Mouse (Mus musculus) embryo, embryonic 9.5 days (tissue): ENCODE results near the gene Arl4d.
"Not testable (repeated sequence)": the region's sequence is repeated elsewhere in the genome, so short reads cannot be mapped to it uniquely, and the experiment has no call there.

Experiments used
- DNase-seq: peaks from one replicate; pipeline ENCODE4 v3.0.0-alpha.2; 2017; ENCODE audit errors: extremely low spot score

The Arl4d gene

DNA sequence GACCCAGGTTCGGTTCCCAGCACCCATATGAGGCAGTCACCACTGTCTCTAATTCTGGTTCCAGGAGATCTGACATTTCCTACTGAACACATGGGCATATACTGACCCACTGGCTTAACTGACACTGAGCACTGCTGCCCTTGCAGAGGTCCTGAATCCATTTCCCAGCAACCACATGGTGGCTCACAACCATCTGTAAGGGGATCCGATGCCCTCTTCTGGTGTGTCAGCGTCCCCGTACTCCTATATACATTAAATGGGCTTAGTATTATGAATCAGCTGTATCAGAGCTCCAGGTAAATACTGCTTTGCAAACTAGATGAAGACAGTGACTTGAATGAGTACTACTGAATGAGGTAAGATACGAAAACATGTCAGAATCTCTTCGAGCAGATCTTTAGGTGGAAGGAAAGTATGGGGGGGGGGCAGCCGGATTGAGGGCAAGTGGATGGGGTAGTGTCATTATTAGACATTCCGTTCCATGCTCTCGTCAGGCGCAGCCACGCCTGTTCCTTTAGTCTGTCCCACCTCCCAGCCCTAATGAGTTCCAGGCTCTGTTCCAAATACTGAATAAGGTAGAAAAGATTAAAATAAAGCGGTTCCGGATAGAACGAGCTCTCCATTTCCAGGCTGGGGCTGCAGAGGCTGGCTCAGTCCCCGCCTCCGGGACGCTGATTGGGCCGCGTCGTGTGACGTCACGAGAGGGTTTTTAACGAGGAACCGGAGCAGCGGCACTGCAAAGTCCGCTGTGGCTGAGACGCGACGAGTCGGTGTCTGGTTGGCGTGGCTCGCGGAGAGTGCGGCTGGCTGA is at the start of gene Arl4d:
TSS of gene Arl4d (plus strand) at position 717 of the 811 bp plus-strand sequence.
- DNase-seq, result peak; percentile 93

DNA sequence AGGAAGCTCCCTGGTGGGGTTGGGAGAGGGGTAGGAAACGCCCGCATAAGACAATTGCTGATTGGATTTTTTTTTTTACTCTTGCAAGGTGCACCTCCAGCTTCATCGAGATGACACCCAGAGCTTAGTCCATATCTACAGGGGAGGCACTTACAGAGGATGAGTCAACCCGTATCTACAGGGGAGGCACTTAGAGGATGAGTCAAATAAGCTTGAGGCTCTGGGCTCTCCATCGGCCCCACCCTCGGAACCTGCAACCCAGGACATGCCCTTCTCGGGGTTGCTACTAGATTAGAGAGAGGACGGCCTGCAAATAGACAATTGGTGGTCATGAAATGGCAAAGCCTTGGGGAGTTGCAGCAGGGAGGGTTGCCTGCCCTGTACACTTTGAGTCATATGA is 49.2 kb upstream of the Arl4d start:
- DNase-seq, result no peak

DNA sequence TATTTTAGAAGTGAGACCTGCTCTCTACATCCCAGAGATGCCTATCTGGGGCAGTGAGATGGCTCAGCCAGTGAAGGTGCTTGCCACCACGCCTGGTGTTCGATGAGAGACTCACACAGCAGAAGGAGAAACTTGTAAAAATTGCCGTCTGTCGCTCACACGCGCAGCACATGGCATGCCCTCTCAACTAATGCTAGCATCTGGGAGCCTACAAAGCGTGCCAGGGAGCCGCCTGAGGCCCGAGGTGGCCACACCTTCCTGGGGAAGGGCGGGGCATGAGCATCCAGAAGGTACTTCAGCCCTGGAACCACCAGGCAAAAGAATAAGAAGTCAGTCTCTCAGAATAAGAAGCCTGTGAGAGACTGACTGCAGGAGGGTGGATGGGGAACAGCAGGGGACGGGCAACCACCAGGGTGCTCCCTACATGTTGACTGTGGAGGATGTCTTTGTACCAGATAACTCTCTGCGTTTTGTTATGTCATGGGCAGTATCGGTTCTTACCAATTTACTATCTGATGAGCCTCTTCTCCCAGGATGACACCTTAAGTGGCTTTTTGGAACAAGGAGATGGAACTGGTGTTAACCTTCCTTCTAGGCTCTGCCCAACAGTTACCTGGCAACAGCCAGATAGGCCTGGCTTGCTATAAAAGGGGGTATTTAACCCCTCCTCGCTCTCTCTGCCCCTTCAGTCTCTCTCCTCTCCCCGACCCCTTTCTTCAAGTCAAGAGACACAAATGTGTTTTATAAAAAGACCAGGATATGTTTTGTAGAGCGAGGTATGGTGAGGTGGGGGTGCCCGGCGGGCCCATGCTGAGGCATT is 48.2 kb upstream of the Arl4d start:
- peak; percentile 27 for DNase-seq

DNA sequence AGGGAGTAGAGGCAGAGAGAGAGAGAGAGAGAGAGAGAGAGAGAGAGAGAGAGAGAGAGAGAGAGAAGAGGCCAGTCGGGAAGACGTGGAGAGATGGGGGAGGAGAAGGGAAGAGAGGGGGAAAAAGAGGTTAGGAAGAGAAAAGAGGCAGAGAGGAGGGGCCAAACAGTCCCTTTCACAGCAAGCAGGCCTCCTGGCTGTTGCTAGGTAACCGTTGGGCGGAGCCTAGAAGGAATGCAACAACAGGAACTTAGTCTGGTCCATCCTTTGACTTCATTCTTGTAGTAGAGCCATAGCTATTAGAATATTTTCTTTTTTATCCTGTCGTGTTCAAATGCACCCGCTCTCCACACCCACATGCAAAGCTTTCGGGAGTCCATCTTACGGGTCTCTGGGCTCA is 47.5 kb upstream of the Arl4d start:
- DNase-seq, result peak; percentile 81

DNA sequence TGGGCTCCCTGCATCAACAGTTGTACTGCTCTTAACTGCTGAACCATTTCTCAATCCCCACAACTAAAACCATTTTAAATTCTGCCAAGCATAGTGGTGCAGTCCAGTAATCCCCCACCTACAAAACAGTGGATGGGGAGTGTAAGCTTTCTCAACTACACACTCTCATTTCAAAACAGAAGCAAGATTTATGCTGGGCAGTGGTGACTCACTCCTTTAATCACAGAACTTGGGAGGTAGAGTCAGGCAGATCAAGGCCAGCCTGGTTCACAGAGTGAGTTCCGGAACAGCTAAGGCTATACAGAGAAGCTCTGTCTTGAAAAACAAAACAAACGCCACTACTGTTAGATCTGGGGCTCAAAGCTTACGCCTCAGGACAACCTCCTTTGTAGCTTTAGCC is 46.7 kb upstream of the Arl4d start:
- DNase-seq, result no peak

DNA sequence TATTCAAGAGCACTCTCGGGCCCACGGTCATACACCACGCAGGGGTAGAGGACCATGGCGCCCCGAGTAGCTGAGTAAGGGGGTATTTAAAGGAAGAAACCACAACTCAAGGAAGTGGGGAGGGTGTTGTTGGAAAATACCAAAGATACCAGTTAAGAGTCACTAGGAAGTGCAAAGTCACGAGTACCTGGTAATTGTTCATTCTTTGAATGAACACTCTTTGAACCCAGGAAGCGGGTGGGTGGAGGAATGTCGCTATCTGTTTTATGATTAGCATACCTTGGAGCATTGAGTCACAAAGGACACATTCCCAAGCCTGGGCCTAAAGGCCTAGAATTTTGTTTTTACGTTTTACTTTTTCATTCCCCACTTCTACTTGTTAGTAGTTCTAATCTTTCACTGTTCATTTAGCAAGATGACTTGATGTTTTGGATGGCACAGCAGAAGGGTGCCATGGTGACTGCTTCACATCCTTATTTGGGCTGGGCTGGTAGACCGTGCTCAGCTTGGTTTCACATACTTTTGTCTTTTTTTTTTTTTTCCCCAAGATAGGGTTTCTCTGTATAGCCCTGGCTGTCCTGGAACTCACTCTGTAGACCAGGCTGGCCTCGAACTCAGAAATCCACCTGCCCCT is 45.2 kb upstream of the Arl4d start:
- not testable (repeated sequence) for DNase-seq

DNA sequence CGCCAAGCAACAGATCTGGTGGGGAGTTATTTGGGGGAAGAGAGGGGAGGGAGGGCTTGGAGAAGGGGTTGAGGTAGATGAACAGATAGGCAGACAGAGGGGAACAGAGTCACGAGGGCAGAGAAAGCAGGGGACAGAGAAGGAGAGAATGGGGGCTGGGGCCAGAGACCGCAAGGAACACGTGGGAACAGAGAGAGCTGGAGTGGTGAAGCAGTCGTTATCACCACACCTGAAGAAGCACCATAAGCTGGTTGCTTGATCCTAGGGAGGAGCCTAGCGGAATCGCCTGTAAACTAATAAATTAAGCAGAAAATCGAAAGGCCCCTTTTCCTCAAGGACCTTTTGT is 38.7 kb upstream of the Arl4d start:
- DNase-seq, result no peak

DNA sequence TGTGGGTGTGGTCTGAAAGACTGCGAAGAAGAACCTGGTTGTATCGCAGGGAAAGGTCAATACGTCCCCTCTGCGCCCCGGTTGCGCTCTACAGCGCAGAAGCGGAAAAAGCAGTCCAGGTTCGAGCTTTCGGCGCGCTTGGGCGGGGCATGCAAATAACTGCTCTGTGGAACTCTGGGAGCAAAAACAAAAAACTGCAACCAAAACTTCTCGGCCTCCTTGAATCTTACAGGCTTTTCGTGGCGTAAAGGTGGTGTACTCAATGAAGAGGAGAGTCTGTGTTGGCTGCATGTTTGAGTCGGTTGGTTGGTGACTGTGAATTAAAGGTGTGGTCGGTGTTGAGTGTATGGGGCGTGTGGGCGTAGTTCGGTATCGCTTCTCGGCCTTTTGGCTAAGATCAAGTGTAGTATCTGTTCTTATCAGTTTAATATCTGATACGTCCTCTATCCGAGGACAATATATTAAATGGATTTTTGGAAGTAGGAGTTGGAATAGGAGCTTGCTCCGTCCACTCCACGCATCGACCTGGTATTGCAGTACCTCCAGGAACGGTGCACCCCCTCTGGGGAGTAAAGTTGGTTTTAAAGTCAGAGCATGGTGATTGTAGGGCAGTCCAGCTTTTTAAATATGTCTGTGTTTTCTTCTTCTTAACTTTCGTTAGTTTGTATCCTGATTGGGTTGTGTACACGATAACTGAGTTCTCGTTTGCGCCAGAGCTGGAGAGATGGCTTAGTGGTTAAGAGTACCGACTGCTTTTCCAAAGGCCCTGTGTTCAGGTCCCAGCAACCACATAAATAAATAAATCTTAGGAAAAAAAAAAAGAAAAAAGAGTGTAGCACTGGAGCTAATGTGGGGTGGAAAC is 38.1 kb upstream of the Arl4d start, which contains the start of gene Rdm1:
TSS of gene Rdm1 (plus strand) at position 201 of the 862 bp plus-strand sequence.
- peak; percentile 92 for DNase-seq

DNA sequence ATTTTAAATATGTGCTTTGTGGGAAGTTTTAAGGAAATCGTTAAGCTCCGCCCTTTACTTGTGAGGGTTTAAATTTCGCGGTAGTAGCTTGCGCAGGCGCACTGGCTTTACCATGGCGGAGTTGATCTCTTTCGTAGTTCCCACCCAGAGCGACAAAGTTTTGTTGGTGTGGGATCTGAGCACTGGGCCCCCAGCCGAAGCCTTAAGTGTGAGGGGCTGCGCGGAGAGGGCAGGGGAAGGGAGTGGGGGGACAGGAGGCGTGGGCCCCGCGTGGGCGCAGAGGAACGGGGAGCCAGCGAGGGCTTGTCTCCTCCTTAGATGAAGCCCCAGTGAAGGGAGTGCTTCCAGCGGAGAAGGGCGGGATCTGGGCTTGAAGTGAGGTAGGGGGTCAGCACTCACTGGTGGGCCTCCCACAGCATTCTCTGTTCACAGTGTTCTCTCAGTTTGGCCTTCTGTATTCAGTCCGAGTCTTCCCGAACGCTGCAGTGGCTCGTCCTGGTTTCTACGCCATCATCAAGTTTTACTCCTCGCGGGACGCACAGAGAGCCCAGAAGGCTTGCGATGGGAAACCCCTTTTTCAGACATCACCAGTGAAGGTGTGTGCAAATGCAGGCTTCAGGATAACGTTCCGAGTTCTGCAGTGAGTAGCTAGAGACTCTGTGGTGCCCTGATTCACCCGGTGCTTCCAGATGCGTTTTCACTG is 37.3 kb upstream of the Arl4d start:
- DNase-seq, result peak; percentile 92

DNA sequence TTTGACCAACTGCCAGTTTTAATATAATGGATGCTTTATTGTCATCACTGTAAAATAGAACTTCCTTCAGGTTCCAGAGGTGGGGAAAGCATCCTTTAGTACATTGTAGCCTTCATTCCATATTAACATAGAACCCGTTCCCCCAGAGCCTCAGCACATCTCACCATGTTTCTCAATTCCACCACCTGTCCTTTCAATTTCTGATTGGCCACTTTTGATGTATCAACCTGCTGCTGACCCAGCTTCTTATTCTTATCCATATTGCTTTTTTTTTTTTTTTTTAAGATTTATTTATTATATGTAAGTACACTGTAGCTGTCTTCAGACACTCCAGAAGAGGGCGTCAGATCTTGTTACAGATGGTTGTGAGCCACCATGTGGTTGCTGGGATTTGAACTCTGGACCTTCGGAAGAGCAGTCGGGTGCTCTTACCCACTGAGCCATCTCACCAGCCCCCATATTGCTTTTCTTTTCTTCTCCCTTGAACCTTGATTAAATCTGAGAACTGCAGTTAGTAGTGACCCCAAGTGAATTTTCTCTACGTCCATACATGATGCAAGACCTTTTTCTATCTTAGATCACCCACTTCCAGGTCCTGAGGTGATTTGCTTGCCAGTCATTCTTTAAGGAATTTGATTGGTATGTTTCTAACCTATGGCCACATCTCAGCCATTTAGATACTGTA is 36.5 kb upstream of the Arl4d start:
- not testable (repeated sequence) for DNase-seq

DNA sequence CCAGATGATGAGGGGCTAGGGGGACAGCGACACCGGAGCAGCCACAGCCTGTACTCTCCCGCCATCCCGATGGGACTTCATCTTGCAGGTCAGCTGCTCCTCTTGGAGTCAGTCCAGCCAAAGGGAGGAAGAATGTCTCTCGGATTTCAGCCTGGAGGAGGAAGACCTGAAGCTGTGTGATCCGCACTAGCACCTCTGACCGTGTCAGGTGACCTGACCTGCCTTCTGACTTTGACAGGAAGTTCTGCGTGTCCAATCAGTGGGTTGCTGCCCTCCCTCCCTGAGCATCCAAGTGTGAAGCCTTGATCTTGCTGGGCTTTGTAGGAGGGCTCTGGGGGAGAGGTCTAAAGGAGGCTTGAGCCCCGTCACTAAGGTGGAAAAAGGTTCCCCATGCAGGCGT is 29.7 kb upstream of the Arl4d start:
- no peak for DNase-seq

DNA sequence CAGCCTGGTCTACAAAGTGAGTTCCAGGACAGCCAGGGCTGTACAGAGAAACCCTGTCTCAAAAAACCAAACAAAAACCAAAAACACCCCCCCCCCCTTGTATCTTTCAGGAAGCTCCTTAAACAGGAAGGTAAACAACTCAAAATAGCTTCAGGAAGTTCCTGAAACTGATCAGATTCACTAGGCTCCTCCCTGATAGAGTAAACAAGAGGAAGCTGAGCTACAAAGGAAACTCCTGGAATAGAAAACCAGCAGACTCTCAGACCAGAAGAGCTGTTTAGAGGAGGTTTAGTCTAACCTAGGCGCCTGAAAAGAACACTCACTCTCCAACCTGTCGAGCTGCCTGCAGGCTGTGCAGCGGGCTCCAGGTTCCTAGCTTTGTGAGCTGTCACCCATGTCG is 25.6 kb upstream of the Arl4d start:
- DNase-seq, result no peak

DNA sequence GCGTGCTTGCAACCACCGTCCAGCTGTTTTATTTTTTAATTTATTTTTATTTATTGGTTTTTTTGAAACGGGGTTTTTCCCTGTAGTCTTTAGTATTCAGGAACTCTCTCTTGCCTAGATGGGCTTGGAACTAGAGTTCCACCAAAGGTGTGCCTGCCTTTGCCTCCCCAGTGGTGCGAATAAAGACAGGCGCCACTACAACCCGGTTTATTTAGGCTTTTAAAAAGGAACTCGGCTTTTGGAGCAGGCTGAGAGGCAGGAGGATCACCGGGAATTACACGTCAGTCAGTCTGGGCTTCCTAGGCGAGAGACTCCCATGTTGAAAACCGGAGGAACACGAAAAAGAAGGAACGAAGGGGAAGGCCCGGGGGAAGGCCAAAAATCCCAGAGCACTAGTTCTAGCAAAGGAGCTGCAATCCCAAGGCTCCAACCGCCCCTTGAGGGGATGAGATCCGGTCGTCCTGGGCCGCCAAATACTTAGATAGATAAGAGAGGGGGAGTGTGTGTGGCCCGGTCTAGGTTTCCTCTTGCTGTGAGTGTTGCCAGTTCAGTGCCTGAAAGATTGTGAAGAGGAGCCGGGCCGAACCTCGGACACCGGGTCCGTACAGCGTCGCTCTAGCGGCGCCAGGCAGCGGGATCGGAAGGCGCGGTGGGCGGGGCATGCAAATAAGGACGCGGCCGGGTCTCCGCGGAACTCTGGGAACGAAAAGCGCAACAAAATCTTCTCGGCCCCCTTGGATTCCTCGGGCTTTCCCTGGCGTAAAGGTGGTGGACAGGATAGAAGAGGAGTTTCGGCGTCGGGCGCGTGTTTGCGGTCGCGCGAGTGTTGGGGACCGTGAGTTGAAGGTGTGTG is 24.3 kb upstream of the Arl4d start:
- peak; percentile 80 for DNase-seq

DNA sequence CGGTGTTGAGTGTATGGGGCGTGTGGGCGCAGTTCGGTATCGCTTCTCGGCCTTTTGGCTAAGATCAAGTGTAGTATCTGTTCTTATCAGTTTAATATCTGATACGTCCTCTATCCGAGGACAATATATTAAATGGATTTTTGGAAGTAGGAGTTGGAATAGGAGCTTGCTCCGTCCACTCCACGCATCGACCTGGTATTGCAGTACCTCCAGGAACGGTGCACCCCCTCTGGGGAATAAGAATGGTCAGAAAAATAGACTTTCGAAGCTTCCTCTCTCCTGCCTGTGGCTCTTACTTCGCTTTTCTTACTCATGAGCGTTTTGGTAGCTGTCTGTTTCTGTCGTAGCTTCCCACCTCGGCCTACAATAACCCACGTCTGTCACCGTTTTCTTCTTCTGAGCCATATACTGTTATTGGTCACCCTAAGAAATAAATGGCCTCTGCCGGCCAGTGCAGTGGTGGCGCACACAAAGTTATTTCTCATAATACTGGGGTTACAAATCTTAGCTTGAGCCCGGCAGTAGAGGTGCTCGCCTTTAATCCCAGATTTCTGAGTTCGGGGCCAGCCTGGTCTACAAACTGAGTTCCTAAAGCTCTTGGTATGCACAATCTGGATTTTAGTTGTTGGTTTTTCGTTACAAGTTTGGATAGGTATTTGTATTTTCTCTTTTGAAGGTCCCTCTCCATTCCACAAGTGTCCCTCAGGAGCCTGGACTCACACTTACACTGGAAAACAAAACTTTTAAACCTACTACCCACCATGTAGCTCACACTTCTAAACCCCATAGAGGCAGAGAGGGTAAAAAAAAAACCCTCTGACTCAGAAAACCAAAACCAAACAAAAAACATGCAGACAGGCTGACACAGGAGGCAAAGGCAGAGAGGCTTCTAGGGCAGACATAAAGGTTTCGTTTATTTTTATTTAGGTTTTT is 23.4 kb upstream of the Arl4d start:
- peak; percentile 77 for DNase-seq

DNA sequence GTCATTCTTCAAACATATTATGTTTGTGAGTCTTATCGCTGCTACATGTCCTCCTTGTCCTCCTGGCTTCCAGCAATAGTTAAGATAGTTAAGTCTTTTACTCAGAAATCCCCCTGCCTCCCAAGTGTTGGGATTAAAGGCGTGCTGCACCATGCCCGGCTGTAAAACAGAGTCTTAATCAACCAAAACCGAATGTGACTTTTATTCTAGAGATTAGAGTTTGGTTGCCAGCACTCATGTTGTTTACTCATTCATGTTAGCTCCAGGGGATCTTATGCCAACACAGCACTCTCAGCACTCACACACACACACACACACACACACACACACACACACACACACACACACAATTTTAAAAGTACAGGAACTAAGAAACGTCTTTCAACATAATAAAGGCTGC is 22.4 kb upstream of the Arl4d start:
- DNase-seq, result no peak

DNA sequence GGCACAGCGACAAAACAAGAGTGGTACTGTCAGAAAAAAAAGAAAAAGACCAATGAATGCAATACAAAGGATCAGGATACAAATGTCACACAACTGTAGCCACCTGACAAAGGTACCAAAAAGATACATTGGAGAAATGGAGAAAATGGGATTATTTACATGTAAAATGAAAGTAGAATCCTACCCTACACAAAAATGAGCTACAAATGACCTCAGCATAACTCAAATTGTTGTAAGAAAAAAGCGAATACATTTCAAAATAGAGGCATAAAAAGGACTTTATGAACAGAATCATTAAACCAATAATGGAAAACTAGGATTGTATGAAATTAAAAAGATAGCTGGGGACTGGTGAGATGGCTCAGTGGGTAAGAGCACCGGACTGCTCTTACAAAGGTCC is 20.8 kb upstream of the Arl4d start:
- DNase-seq, result no peak

DNA sequence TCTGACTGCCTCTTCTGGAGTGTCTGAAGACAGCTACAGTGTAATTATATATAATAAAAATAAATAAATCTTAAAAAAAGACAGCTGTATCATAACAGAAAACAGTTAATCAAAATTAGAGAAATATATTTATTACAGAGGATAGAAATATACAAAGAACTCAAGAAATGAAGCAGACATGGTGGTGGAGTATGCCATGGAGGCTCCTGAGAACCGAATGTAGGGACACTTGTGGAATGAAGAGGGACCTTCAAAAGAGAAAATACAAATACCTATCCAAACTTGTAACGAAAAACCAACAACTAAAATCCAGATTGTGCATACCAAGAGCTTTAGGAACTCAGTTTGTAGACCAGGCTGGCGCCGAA is 20.3 kb upstream of the Arl4d start:
- DNase-seq, result not testable (repeated sequence)
